Mouse (Mus musculus): ENCODE measurements around the gene Acox3.

Acox3 gene

DNA sequence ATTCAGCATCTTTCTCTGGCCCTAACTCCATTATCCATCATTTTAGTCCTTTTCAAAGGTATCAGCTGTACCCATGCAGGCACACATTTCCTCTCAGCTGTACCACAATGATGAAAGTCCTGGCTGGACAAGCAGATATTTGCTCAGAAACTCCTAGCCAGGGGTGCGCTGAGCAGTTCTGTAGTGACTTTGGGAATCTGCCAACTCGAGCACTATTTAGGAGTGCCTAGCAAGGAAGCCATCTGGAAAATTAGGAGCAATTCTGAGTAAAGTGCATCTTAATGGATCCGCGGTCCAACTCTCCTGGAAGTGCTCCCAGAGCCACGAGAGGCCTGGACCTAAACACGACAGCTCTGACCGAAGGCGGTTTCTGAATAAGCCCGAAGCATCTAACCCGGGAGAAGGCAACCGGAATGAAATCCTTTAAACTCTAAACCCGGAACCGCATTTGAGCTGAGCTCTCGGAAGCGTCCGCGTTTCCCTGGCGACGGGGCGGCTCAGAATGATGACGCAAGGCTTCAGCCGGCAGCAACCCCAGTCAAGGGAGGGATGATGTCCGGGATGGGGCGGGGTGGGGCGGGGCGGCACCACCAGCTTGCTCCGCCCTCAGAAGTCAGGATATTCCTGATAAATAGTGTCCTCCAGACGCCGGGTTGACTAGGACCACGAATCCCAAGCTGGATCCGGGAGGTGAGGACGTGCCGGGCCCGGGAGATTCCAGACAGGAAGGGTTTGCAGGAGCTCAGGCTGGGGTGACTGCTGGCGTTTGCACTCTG lies at the start of gene Acox3:
Acox3 (plus strand) TSS at position 596 of the 776 bp plus-strand sequence.
- peak; percentile 94 for DNase-seq (ENCODE audit: extremely low read depth, low read depth)

DNA sequence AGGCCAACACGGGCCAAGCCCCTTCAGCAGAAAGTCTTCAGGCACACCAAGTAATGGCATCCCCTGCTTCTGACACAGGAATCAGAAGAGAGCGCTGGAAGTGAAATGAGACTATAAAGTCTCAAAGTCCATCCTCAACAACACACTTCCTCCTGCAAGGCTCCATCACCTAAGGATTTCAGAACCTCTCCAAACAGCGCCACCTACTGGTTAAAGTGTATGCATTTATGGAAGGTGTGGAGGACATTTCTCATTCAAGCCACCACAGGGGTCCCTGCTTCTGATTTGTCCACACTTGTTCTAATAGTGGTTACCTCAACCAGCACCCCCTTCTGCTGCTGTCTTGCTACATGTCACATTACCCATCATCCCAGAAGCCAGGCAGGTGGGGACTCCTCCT lies 46.6 kb upstream of the Acox3 start:
- DNase-seq (ENCODE audit: extremely low read depth, low read depth) = no peak

DNA sequence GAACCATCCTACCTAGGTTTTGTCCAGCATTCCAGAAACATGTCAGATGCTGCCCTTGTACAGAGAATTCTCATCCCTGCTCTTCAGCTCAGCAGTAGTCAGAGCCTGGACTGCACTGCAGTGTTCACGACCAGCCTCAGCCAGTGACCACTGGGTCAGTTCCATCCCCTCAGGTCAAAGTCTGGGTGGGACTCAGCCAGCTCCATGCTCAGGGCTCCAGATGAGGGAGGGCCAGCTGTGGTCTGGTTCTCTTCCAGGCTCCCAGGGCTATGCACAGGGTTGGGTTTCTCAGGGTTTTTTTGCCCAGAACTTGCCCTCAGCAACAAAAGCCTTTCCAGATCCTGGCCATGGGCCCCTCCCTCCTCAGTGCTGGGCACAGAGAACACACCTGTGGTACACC lies 45.4 kb upstream of the Acox3 start:
- DNase-seq (ENCODE audit: extremely low read depth, low read depth) = no peak

DNA sequence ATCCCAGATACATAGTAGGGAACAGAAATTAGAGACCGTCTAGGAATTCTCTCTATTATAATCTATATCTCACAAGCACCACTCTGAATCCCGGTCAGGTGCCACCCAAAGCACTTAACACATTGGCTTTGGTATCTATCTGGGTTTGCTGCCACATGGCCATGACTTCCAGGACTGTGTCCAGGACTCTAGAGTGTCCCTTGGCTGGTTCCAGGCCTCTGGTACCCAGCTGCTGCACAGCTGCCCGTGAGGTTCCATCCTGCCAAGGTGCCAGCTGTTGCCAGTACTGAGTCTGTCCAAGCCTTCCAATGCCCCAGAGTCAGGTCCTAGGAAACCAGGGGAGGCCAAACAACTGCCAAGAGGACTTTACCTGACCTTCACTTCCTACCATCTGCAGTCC lies 44.8 kb upstream of the Acox3 start:
- no peak for DNase-seq (ENCODE audit: extremely low read depth, low read depth)

DNA sequence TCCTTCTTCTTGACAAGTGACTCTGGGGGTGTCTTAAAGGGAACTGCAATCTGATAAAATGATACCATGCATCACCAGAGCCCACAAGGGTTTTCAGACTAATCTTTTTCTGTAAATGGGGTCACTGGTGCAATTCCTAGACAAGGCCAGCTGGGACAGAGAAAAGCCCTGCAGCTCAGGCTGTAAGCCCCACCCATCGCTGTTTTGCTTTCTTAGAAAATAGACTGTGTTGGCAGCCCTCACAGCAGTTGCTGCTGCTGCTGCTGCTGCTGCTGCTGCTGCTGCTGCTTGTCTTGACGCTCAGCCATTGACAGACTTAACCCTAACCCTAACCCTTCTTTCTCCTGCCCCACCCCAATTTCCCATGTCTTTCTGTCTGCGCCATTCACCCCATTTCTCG lies 43.3 kb upstream of the Acox3 start:
- DNase-seq (ENCODE audit: extremely low read depth, low read depth) = no peak

DNA sequence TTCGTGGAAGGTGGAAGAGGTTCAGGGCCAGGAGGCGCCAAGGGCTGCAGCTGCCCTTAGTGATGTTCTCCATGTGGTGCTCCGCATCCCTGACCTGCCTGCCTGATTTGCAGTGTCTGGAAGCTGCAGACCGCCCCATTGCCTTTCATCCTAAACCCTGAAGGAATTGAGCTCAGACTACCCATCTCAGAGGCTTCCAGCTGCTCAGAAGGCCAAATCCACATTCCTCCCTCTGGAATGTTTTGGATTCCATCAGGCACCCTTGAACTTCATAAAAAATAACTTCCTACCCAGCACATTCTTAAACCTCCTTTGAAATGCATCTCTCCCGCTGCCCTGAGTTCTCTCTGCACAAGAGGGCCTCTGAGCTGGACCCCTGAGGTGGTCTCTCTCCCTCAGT lies 42.3 kb upstream of the Acox3 start:
- DNase-seq (ENCODE audit: extremely low read depth, low read depth) = no peak

DNA sequence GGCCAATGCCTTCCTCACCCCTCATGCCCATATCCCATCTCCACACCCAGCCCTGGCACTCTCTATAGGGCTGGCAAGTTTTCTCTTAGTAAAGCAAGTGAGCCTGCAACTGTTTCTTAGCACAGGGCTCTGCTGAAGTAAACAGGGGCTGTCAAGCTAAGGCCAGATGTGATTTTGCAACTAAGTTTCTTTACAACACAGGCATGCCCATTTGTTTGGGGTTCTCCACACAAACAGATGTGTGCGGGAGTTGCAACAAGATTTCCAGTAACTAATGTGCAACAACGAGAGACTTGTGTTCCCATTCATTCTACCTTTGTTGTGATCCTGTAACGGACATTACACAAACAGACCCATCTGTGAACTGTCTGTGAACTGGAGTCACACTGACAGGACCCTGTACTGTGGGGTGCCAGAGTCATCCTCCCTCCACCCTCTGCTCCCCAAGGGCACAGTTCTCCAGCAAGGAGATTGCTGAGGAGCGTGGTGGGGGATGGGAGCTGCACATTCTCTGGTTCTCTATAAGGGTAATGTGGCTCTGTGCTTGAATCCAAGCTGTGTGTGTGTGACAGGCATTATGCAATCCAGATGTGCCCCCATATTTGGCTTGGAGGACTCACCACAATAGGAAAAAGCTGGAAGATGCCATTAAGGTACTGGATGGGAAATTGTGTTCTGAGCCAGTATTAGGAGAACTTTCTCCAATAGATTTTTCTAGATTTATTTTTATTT lies 41.6 kb upstream of the Acox3 start:
- no peak for DNase-seq (ENCODE audit: extremely low read depth, low read depth)

DNA sequence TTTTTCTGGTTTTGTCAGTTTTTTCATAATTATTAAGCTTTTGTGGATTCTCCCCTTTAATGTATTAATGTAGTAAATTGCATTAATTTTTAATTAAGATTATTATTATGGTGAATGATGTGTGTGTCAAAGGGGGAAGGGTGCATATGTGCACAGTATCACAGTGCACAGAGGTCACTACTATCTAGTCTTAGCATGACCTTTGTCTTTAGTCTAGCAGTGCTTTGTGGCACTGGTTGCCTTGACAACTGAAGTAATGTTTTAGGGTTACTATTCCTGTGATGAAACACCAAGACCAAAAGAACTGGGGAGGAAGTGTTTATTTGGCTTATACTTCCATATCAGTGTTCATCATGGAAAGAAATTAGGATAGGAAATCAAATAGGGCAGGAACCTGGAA lies 36.7 kb upstream of the Acox3 start:
- DNase-seq (ENCODE audit: extremely low read depth, low read depth) = no peak

DNA sequence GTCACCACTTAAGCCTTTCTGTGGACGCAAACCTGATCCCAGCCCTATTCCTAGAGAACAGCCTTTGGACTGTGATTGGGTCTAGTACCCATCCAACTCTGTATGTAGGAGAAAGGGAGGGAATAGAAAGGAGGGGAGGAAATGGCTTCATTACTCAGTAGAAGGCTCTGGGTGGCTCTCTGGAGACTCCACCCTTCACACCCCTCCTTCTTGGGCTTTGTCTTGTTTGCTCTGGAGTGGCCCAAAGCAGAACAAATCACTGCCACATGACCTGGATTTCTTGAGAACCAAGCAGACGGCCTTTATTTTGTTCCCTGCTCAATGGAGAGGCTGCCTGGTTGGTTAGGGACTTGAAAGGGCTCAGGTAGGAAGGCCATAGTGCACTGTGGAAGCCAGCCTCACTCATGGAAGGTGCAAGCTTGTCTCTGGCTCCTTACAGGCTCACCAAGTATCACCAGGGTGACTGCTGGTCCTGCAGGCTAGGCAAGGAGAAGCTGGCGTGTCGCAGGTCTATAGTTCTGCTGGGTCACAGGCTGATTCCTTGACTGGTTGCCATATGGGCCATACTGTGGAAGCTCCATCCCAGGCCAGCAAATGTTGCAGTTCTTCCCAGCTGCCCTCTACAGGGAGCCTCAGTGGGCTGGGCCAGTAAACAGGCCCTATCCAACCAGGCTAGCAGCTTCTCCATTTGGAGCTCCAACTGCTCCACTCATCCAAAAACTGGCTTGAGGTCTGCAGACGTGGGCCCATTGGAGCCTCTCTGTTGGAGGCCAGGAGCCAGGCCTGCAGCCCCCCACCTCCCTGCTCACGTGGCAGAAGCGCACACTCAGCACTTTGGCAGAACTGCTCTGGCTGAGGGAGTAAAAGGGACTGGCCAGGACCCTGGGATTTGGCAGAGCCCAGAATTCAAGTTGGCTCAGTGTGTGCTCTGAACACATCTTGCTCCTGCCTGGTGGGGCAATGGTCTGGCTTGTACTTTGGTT lies 30.7 kb upstream of the Acox3 start:
- DNase-seq (ENCODE audit: extremely low read depth, low read depth) = no peak

DNA sequence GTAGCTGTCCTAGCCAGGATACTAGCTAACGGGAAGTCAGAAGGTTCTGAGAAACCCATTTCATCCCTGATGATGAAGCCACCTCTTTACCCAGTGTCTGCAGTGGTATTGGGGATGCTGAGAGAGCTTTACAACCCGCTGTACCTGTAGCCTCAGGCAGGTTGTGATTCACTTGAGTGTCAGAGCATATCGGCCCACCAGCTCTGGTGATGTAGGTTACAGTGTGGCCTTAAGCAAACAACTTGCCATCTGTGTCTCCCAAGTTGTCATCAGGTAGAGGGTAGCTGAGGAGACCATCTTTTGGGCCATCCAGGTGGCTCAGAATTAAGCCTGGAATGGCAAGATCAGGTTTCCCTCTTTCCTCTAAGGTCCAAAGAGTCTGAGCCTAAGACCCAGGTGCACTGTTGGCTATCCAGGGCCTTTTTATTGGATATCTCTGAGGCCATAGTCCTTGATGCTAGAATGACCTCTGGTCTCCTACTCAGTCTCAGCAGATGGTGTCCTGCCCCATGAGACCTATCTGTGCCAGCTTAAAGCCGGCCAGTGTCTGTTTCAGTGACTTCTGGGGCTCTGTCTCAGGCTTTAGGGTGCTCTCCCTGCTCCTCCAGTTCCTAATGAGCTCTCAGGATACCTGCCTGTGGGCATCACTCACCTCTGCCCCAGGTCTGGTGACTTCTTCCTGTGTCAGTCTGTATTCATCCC lies 29.9 kb upstream of the Acox3 start:
- DNase-seq (ENCODE audit: extremely low read depth, low read depth) = no peak

DNA sequence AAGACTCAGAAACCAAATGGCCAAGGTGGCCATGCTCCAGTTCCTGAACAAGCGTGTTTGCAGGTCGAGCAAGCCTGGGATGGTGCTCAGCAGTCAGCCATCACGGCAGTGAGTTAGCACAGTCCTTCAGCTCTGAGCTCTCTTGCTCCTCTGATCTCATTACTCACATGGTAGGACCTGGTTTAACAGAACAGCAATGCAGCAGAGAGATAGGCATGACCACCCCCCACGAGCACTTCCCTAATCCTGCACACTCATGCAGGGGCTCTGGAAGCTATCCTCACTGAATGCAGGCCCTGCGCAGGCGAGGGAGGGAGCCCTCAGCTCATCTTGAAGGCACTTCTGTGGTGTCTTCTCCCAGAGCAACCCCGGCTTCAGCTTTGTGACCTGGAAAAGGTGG lies 26.4 kb upstream of the Acox3 start:
- DNase-seq (ENCODE audit: extremely low read depth, low read depth) = peak; percentile 26

DNA sequence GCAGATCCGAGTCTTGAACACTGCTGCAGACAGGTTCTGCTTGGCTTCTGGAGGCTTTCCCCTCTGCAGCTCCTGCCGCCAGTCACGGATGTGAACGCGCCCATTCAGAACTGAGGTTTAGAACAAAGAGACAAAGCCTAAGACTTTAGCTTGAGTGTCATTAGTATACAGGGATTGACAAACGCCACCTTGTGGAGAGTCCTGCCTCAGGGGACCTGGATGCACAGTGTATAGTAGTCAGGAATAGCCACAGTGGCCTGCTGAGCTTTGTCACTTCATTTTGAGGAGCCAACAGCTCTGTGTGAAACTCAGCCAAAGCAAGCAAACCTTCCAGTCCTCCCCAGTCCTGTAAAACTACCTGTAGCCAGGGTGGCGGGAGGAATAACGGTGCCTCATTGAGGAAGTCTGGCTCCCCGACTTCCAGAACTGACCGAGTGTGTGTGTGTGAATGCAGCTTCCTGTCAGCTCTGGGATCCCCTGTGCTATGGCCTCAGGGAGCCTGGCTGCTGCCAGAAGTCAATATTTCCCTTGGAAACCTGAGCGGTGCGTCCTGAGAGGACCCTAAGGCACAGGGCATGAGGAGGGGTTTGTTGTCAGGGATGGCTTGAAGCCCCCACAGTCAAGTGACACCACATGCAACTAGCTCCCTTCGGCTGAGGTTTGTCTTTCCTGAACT lies 24.8 kb upstream of the Acox3 start:
- DNase-seq (ENCODE audit: extremely low read depth, low read depth) = no peak

DNA sequence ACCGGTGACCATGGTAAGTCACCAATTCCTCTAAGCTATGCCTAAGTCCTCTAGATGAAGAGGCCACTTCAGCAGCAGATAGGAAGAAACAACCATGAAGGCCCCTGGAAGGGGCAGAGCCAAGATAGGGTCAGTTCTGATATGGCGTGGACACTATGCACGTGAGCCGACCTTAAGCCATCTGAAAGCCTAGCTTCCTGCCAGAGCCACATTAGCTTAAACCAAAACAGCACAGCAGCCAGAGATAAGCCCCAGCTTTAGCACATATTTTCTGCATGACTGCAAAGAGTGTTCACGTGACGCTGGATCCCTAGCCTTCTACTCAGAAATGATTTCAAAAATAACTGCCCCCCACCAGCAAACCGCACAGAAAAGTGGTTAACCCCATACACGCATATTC lies 23.4 kb upstream of the Acox3 start:
- DNase-seq (ENCODE audit: extremely low read depth, low read depth) = no peak

DNA sequence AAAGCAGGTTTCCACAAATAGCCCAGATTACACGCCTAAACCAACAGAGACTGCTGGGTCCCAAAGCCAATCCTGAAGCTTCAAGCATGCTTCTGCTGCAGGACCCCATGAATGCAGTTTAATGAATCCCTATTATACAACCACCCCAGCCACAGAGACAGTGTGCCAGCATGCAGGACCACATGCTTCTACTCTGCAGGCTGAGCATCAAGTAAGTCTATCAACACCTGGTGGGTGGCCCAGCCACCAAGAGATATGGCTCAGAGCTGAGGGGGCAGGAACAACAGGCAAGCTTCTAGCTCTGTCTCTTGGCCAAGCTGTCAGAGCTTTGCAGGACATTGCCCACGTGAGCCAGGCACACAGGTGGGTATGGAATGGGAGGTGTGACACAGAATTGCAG lies 20.2 kb upstream of the Acox3 start:
- no peak for DNase-seq (ENCODE audit: extremely low read depth, low read depth)

DNA sequence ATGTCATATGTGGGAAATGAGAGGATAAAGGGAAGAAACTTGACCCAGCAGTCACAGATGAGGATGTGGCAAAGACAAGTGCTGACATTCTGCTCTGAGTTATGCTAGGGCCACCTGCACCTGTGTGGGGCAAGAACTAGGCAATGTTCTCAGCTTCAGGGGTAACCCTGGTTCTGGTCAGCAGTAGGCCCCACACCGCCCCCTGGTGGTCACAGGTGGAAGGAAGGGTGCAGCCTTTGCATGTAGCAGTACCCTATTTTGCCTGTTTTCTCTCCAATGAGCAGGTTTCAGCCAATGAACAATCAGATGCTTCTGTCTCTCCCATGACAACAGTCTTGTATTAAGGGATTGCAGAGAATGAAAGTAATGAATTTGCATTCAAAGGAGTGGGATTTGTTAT lies 19.4 kb upstream of the Acox3 start:
- peak; percentile 41 for DNase-seq (ENCODE audit: extremely low read depth, low read depth)

DNA sequence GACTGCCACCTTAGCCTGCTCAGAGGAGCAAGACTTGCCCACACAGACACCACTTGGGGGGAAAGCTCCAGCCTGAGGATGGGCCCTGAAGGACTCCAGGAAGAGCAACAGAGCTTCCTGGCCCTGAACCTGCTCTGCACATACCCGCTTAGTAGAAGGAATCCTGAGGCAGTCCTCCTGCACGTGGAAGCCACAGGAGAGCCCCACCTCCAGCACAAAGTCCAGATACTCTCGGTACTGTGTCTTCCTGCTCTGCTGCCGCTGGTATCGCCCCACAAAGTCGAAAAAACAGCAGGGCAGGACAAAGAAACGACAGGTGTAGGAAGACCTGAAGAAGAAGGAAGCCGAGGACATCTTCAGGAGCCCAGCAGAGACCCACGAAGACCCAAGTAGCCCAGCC lies 17.6 kb upstream of the Acox3 start:
- no peak for DNase-seq (ENCODE audit: extremely low read depth, low read depth)

DNA sequence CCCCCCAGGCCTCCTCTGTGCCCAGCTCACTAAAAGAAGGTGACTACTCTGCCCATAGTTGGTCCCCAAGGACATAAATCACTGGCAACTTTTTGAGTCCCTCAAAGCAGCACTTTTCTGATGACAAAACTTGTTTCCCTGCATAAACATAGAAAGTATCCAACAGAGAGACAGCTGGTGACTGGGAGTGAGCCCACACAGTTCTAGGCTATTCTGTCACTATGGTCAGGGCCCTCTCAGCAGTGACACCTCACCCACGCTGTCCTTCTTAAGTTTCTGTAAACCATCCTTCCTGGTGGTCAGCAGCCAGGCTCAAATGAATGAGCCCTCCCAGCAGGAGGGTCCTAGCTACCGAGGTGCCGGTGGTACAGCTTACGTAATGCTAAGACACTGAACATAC lies 16.2 kb upstream of the Acox3 start:
- no peak for DNase-seq (ENCODE audit: extremely low read depth, low read depth)

DNA sequence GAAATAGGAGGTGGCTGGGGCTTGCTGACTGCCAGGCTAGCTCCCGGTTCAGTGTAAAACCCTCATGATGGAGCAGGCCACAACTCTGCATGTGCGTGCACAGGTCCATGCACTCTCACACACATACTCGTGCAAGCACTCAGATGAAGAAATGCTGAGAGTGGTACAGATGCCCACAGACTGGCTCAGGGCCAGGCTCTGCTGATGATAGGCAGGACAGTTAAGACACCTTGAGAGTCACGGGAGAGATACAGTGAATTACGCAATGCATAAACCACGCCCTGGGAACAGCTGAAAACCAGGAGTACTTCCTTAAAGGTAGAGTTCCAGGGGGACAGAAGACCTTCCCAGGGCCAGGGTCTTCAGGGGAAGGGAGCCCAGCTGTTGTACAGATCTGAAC lies 11.3 kb upstream of the Acox3 start:
- no peak for DNase-seq (ENCODE audit: extremely low read depth, low read depth)

DNA sequence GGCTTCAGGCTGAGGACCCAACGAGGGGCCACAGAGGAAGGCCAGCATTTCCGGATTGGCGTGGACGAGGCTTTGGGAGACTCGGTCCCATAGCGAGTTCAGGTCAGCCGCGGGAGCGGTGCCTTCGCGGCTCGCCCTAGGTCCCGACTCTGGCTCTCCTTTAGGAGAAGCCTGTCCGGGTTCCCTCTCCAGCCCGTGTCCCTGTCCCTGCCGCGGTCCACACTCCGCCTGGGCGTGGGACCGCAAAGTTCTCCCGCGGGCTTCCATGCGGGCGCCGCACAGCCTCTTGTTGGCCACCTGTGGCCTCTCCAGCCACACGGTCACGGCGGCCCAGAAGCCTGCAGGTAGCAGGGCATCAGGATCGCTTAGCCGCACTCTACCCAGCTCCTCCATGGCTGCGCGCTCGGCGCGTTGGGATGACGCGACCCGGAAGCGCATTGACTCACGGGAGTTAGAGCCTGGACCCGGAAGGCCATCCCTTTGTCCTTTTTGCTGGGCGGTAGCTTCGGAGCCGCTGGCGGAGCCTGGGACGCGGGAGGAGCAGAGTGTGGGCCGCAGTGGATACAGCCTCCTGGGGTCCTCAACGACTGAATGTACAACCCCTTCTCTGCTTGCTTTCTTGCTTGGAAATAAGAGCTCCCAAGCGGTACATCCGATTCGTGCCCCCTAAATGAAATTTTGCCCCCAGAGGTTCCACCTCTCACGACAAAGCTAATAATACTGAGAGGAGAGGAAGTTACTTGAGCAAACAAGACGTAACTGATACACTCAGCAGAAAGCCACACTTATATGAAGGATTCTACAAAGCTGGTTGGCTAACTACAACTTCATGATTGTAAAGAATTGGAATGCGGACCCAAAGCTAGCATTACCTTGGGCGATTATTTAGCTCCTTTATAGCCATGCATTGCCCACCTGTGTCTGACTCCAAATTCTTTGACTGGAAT lies 7.9 kb upstream of the Acox3 start, which contains the start of gene Trmt44:
Trmt44 (minus strand) TSS at position 418 of the 947 bp plus-strand sequence.
- DNase-seq (ENCODE audit: extremely low read depth, low read depth) = peak; percentile 86
